Mouse (Mus musculus): Measurements from ENCODE around the gene Ddx23.

Ddx23 gene

DNA sequence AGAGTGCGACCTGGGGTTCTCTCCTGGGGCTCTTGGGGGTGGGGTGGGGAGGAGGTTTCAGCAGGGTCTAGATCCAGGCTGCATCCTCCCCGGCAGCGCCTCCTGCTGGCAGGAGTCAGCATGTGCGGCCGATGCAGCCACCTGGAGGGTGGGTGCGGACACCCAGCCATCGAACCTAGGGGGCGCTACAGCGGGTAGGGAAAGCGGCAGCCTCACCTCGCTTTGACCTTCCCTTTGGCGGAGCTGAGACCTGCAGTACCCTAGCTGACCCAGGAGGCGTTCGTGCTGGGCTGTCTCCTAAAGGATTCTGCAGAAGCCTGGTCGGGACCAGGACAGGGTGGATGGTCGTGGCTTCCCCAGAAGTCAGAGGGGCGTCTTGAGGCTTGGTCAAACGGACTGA is 31.2 kb downstream of the Ddx23 start:
- peak; percentile 71 for DNase-seq

DNA sequence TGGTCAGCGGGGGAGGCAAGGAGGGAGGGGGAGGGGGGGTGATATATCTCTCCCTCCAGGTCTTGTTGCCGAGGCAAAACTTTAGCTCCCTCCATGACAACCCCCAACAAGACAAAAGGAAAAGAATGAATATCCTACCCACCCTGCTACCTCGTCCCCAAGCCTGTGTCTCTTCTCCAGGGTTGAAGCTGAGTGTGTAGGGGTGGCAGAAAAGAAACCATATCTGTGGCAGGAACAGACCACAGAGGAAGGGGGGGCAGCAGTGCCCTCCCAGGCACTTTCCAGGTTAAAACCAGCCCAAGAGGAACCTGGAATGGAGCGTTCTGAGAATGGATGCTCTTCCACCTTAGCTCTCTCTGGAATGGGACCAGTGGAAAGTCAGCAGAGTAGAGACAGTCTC is 32.2 kb downstream of the Ddx23 start, which contains the start of gene Cacnb3:
Gene Cacnb3, plus strand, starts transcription at position 301 of the 400 bp plus-strand sequence.
- no peak for DNase-seq

DNA sequence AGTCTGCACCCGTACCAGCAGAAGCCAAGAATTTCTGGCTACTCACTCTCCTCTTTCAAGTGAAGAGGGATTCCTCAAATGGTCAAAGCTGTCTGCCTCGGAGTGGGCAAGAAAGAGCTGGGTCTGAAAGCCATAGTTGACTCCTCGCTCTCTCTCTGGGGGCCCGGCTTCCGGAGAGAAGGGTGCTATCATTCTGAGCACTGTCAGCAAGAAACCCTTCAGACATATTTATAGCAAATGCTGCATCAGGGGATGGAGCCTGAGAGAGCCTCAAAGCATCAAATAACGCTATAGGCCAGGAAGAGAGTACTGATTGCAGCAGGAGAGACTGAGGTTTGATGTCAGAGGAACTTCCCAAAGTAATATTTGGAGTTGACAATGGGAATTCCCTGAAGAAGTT is 33.2 kb downstream of the Ddx23 start:
- no peak for DNase-seq

DNA sequence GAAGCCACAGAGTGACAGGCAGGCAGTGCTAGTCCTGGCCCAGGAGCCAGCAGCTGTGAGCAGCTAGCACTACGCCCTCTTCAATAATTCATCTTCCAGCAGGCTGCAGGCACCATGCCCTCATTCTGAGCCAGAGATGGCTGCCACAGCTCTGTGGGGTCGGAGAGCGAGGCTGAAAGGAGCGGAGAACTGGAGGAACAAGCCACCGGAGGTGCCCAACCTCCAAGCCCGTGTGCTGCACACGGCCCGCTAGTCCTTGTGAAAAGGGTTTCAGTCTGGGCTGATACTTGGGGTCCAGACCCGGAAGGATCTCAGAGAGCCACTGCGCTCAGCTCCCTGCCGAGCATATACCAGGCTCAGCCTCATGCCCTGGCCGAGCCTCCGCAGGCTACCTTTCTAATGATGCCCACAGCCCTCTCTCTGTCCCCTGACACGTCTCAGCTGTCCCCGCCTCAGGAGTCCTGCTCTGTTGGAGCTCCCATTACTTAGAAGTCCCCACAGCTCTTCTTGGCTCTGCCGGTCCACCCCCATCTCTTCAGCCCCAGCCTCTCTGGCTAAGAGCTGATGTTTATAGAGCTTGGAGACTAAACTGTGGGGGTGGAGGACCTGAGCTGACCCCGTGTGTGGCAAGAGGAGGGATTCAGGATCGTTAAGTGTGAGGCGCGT is 34.0 kb downstream of the Ddx23 start:
- no peak for DNase-seq

DNA sequence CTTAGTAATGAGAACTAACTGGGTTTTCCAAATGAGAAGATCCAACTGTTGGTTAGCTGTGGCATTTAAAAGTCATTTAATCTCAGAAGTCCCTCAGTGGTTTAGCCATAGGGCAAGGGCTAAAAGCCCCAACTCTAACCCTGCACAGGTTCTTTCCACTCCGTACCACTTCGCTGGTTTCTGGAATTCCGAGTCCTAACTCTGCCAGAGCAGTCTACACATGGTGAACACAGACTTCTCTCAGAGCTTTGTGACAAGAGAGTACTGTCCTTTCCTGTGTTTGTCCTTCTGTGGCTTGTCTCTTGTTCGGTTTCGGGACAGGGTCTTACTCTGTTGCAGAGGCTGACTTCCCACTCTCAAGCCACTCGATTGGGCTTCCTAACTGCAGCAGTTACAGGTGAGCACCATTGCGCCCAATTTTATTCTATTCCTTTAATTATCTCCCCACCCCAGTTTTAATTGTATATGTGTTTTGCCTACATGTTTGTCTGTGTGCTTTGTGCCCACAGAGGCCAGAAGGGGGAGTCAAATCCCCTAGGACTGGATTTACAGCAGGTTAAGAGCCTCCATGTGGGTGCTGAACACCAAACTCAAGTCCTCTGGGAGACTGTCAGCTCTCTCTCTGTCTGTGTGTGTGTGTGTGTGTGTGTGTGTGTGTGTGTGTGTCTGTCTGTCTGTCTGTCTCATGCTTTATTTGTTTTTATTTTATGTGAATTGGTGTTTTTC is 36.0 kb downstream of the Ddx23 start:
- DNase-seq: no peak

DNA sequence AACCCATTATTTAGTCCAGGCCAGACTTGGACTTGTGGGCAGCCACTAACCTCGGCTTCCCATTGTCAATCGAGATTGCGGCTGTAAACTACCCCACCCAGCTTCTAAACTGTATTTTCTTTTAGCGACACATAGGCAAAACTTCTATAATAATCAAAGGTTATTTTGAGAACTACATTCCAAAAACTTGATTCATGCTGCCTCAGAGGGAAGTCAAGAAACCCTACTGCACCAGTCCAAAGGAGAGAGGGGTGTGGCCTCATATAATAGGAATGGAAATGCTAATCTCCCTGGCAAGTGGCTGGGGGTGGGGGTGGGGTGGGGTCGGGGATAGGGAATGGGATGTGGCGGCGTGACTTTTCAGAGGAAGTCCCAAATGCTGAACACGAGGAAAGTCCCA is 36.6 kb downstream of the Ddx23 start:
- DNase-seq: no peak

DNA sequence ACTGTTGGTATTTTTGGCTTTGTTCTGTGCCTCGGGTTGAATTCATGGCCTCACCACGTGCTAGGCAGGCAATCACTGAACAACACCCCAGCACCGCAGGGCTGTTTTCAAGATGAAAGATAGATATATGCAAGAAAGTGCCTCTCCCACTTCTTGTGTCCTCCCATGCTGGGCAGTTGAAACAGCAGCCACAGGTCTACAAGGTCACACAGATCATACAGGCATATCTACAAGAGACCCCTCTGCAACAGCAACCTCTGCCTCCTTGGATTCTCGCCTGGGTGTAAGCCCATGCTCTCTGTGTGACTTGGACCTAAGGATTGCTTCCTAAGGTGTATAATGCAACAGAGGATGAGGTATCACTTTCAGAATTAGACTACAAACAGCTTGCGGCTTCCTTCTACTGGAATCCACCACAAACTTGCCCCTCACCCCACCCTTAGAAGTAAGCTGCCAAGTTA is 39.3 kb downstream of the Ddx23 start:
- DNase-seq: no peak

DNA sequence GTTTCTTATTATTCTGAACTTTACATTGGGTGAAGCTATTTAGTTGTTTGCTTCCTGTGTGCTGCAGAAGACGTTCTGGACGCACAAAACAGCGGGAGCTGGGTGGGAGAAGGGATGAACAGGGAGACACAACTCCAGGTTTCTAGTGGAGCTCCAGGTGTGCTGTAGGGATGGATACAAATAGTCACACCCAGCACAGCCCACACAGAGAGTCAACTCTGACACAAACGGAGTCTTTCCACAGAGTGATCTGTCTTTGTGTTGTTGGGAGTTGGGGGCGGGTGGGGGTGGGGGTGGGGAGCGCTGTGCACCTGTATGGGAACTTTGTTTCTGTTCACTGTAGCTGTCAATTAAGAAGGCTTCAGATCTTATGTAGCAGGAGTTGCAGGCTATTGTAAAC is 40.0 kb downstream of the Ddx23 start:
- DNase-seq: no peak

DNA sequence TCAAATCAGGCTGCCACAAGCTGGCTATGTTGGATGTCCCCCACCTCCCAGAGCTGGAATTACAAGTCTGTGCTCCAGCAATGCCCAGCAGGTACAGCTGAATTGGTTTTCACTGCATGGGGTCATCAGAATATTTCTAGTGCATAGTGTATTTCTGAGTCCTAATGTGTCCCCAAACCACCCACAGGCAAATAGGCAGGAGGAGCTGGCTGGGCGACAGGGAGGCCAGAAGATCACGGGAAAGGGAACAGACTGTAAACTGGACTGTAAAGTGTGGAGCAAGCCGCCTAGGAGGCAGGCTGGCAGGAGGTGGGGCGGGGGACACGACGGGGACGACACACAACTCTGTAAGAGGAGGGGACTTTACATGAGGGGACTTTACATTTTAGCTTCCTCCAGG is 40.5 kb downstream of the Ddx23 start:
- peak; percentile 44 for DNase-seq

DNA sequence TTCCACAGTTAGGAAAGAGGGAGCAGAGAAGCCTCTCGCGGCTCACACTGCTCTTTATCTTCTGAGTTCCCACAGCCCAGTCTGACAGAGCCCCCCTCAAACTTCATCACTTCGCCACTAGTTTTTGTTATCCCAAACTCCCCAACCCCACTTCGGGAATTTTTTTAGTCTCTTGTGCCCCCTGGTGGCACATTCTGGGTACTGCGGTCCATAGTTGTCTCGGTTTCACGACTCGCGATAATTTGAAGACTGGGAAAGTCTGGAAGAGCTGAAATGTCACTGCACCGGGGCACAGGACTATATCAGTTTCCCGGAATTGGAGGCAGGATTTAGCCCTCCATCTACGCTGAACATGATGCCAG is 45.5 kb downstream of the Ddx23 start:
- DNase-seq: peak; percentile 89

DNA sequence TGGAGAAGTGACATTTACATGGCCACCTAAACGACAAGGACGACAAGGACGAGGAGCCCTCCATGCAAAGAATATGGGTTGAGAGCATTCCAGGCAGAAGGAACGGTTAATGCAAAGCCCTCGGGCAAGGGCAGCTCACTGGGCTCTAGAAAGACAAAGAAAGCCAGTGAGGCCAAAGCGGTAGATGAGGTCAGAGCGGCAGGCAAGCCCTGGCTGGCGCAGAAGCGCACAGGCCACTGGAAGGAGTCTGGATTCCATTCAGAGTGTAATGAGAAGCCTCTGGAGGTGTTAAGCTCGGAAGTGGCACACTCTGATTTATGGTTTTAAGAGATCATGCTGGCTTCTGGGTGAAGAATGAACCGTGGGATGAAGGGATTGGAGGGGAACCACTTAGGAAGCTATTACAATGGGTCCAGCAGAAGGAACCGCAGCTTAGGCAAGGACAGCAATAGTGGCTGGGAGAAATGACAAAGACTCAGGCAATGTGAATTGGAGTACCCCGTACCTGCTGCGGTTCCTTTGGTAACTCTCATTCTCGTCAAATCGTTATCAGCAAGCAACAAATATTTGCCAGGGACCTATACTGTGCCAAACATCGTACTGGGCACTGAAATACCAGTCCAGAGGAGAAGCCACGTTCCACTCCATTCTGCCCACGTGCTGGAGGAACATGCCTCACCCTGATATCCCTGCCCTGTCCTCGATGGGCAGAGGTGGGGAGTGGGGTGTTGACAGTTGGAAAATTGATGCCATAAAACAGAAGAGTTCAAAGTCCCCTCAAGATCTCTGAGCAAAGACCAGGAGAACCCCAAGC is 46.1 kb downstream of the Ddx23 start:
- DNase-seq: peak; percentile 55

DNA sequence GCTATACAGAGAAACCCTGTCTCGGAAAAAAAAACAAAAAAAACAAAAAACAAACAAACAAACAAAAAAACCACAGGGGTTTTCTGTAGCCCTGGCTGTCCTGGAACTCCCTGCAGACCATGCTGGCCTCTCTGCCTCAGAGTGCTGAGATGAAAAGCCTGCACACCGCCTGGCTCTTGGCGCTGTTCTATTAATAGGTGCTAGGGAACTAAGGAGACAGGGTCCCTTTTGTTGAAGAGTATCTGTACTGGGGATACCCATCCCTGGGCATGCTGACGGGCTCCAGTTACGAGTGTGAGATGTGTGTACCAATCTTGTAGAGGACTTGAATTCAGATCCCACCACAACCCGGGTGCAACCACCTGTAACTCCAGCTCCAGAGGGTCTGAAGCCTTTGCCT is 46.9 kb downstream of the Ddx23 start:
- DNase-seq: no peak

DNA sequence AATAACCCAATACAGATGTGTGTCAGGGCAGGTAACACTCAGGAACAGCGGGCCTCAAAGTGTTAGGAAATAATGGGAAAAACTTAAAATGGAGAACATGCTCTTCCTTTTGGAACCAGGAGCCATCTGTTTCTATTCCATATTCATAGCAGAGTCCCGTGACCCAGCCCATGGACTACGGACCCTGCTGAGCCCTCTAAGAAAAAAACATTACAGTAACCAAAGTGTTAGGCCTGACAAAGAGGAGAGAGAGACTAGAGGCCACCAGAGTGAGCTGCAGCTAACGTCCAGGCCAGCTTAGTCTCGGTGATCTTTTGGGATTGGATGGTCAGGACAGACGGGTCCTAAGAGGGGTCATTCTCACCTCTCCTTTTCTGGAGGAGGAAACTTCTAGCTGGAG is 47.7 kb downstream of the Ddx23 start:
- DNase-seq: peak; percentile 55

DNA sequence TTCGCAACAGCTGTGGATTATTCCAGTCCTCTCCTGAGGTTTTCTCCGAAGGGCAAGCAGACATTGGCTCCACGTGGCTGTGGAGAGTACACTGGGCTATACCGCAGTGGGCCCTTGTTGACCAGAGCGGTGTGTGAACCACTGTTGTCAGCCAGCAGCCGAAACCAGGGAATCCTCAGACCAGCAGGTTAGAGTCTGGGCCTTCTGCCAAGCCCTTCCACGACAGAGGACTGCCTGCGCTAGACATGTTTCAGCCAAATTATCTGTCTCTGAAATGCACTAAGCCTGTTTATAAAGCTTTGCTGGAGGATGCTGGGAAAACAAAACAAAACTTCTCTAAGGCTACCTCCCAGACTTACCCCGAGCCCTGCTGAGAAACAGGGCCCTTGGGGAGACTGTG is 48.1 kb downstream of the Ddx23 start:
- DNase-seq: peak; percentile 72

DNA sequence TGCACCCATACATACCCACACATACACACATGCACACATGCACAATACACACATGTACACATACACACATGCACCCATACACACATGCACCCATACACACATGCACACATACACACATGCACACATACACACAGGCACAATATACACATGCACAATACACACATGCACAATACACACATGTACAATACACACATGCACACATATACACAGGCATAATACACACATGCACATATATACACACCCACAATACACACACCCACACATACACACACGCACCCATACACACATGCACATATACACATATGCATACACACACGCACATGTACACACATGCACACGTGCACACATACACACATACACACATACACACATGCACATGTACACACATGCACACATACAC is 50.5 kb downstream of the Ddx23 start:
- no peak for DNase-seq

DNA sequence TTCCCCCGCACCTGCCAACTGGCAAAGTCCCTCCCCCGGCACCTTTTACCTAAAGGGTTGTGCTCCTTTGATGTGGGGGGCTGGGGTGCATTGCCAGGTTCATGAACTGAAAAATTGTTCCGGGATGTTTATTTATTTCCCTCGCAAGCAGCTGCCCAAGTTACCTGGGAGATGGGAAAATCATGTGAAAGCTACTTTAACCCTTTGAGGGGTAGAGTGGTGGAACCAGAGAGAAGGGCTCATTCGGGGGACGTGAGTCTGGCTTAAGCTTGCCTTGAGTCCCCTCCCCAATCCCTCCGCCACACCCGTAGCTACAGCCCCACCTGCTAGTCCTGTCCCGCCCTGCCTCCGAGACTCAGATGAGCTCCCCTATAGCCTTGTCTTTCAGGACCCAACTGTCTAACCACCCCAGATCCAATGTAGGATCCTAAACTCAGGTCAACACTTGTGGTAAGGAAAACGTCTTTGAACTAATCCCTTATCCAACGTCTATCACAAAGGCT is 52.5 kb downstream of the Ddx23 start:
- no peak for DNase-seq

DNA sequence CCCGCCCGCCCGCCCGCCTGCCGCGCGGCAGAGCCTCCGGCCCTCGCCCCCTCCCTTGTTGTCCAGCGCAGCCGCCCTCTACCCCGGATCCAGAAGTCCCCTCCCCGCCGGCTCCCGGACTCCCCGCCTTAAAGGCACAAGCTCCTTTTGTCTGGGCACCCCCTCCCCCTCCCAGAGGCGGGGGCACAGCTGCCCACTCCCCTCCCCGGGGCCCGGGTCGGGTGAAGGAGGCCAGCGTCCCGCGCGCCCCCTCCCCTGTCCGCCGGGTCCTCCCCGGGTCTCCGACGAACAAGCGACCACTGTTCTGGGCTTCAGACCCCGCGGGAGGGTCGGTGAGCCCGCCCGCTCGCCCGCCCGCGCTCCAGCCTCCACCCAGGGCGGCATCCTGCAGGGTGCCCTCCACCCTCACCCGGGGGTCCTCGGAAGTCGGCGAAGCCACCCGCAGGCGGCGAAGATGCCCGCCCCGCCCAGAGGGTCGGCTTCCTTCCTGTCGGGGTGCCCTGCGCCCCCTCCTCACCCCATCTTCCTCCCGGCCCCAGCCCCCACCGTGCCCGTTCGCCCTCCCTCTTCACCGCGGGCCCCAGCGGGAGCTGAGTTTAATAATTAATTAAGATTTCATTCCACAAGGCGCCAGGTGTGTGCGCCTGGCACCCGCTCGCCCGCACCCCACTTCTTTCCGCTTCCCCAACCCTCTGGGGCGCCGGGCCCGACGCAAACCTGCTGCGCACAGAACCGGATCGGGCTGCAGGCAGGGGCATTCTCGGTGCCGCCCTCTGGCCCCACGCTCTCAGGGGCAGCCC is 53.2 kb downstream of the Ddx23 start, which contains the start of gene Adcy6:
Gene Adcy6, minus strand, starts transcription at position 746 of the 800 bp plus-strand sequence.
- DNase-seq: peak; percentile 88

DNA sequence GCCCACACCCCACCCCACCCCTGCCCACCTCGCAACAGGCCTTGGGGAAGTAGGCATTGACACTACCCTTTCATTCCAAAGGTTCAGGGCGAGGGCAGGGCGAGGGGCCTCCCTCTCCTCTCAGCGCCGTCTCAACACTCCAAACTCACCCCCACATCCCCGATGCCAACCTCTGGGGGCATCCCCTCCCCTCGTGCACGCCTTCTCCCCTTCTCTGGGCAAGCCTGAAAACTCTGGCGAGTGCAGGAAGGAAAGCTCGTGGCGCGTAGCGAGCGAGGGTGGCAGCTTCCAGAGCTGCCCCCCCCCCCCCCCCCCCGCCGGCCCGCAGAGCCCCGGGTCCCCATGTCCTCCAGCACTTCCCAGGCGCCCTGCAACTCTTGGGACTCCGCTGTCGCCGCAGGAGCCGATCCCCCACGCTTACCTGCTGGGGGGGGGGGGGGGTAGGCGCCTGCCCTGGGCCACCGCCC is 53.9 kb downstream of the Ddx23 start:
- no peak for DNase-seq

DNA sequence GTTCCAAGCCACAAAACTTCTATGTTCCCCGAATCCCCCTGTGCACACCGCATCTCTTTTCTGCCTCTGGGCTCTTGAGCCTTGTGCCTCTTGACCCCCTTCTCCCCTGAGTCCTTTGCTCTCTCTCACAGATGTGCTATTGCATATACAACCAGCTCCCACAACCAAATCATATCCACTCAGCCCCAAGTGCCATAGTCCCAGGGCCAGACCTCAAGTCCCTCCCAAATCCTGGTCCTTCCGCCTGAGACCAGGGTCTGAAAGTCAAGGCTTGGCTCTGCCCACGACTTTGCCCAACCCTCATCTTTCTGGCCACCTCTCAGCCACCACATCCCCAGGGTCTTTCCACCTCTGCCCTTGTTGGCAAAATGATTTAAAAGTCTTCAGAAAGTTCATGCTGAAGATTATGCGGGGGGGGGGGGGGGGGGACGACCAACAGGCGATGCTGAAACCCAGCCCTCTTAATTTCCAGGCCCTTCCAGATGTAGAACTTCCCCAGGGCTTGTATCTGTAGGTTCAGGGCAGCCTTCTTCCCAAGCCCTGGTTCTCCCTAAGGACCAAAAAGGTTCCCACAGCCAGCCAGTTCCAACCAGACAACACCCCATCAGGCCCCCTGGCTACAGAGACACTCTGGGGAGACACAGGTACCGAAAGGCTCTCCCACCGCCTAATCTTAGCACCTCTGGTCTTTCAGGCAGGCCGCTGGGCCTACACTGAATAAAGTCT is 54.5 kb downstream of the Ddx23 start:
- DNase-seq: peak; percentile 52

DNA sequence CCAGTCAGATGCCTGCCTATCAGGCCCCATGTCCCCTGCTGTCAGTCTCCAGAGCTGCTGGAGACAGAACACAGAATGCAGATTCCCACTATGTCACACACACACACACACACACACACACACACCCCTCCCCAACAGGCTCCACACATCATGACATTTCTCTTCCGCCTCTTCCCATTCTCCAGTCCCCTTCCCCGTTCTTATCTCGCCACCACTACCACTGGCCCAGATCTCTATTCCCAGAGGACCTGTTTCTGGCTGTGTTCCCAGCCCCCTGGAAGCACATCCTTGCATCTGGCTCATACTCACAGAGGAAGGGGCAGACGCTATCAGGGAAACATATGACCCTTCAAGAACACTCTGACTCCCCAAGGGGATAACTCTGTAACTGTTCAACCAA is 55.1 kb downstream of the Ddx23 start:
- DNase-seq: peak; percentile 72

DNA sequence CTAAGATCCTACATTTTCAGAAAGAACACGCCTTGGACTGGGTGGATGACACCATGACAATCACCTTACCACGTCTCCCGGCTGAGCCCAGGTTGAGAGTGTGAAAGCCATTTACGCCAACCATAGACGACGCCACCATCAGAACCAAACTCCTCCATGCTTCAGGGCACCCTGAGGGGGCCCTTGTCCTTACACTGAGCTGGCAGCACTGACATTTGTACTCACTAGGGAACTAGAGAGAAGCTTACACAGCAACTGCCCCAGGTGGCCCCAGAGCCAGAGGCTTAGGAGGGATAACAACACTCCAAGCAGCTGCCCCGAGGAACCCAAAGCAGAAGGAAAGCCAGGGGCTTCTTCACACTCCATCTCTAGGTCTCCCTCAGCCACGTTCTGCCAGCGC is 56.0 kb downstream of the Ddx23 start:
- no peak for DNase-seq

DNA sequence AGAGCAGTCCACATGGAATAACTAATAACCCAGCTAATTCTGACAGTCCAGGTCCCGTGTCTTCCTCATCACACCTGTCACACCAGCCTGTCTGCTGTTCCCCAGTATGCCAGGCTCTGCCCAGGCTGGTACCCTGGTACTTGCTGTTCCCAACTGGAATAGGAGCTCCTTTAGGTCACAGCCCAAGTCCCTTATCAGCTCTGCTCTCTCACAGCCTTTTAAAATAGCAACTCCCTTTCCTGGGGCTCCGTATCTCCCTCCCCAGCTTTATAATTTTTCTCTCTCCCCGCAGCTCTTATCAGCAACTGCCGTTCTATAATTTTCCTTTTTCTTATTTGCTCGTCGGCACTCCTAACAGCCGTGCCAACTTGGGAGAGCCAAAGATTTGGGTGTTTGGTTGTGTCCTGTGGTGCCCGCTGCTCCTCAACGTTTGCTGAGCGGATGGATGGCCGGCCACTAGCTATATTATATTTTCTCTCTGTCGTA is 56.6 kb downstream of the Ddx23 start:
- no peak for DNase-seq
